ENCODE assay signal across 8 mouse cellular contexts in genomic region chr6:35538757-35539303, GRCm38 (mm10). TPM values are rescaled to one million over a fixed set of nuclear protein-coding genes. Genes with fewer than 3 reads are reported as not detected.
A peak's percentile ranks its signal among the peaks of the same experiment; 100 is the strongest.
DNase-seq lines count a peak whose midpoint lies in the region; ATAC-seq and TF ChIP-seq lines count a peak whose summit lies in the region.

No protein-coding gene starts in this region.

- H3K9ac ChIP-seq in heart, embryonic 15.5 days = peak overlapping the region; percentile 93
- H3K9ac ChIP-seq in lung, postnatal 0 days (replicated peaks; ENCODE audit: low read depth) = peak overlapping the region; percentile 98

- 5% methylated on average over 21 of the region's 21 CpGs for WGBS in cerebellum, adult 2 months
- WGBS in heart, embryonic 15.5 days = 3% methylated on average over 21 of the region's 21 CpGs
- WGBS in lung, postnatal 0 days = 2% methylated on average over 21 of the region's 21 CpGs

- no peak overlapping the region for H3K27ac ChIP-seq in cerebellum, adult 2 months (ENCODE audit: insufficient read depth, low read length)
- H3K27ac ChIP-seq in heart, embryonic 15.5 days = peak overlapping the region; percentile 82
- peak overlapping the region; percentile 86 for H3K27ac ChIP-seq in lung, postnatal 0 days (ENCODE audit: low read length)

- TF ChIP-seq EP300 in lung, postnatal 0 days (IDR thresholded peaks at IDR 0.05) = no peak

- no peaks in the 10 kb centered on the region for H3K36me3 ChIP-seq in heart, embryonic 15.5 days
- no peaks in the 10 kb centered on the region for H3K36me3 ChIP-seq in lung, postnatal 0 days (ENCODE audit: insufficient read depth, low read length)

- no peak for DNase-seq in cerebellum, adult 2 months
- no peak for DNase-seq in cerebellum, adult 18-20 months
- peak; percentile 56 to 63 for DNase-seq in spleen, postnatal 36 days (ENCODE audit: low spot score in 2 of 2)
- no peak for DNase-seq in spleen, postnatal 10 days (ENCODE audit: low spot score in 2 of 2)
- DNase-seq in lung, postnatal 0 days (ENCODE audit: low spot score) = peak; percentile 33
- no peak for DNase-seq in right cerebral cortex, postnatal 14 days
- no peak for DNase-seq in ovary, adult 18-20 months (ENCODE audit: low spot score)

- no peak for ATAC-seq in heart, embryonic 15.5 days (replicated peaks; ENCODE audit: insufficient number of reproducible peaks, insufficient read depth, low FRiP score, low read depth)
- ATAC-seq in lung, postnatal 0 days = no peak

- no peaks in the 10 kb centered on the region for H3K9me3 ChIP-seq in heart, embryonic 15.5 days (replicated peaks)
- H3K9me3 ChIP-seq in lung, postnatal 0 days (ENCODE audit: low read length) = no peaks in the 10 kb centered on the region

- no peaks in the 10 kb centered on the region for H3K27me3 ChIP-seq in cerebellum, adult 2 months (ENCODE audit: control insufficient read depth, insufficient read depth, low read length)
- no peaks in the 10 kb centered on the region for H3K27me3 ChIP-seq in heart, embryonic 15.5 days
- no peaks in the 10 kb centered on the region for H3K27me3 ChIP-seq in lung, postnatal 0 days (replicated peaks; ENCODE audit: insufficient read depth, low read length)

- no peaks in the 10 kb centered on the region for H3K4me1 ChIP-seq in cerebellum, adult 2 months (ENCODE audit: control insufficient read depth, insufficient read depth, low read length)
- peaks cover 12% of the 10 kb centered on the region; the same call in 1 of the 2 replicates for H3K4me1 ChIP-seq in heart, embryonic 15.5 days (replicated peaks)
- no peaks in the 10 kb centered on the region; the same call in 1 of the 2 replicates for H3K4me1 ChIP-seq in lung, postnatal 0 days (ENCODE audit: insufficient read depth, low read depth, low read length)

- peak overlapping the region; percentile 67 for H3K4me3 ChIP-seq in cerebellum, adult 2 months (replicated peaks; ENCODE audit: insufficient read depth, low read depth, low read length)
- H3K4me3 ChIP-seq in heart, embryonic 15.5 days = peak overlapping the region; percentile 87
- peak overlapping the region; percentile 99 for H3K4me3 ChIP-seq in lung, postnatal 0 days (ENCODE audit: low read depth, low read length)

- no peak for TF ChIP-seq CTCF in cerebellum, adult 2 months (IDR thresholded peaks at IDR 0.05; ENCODE audit: borderline replicate concordance, insufficient read depth, low read depth, low read length)
- TF ChIP-seq CTCF in lung, postnatal 0 days (IDR thresholded peaks at IDR 0.05) = no peak

- TF ChIP-seq POLR2A in cerebellum, adult 2 months (IDR thresholded peaks at IDR 0.05; ENCODE audit: borderline replicate concordance, insufficient read depth, low read length) = no peak

- peak overlapping the region; percentile 78 for H3K4me2 ChIP-seq in heart, embryonic 15.5 days
- peak overlapping the region; percentile 73 for H3K4me2 ChIP-seq in lung, postnatal 0 days (replicated peaks; ENCODE audit: low read depth, low read length)

RNA-seq across cellular contexts. Expression of gene Mtpn, which starts 0.9 kb away (rescaled TPM):
- polyA plus RNA-seq in cerebellum, adult 2 months (2012; rRNA removed) = 73.4 and 79.1 TPM in 2 replicates
- polyA plus RNA-seq in heart, embryonic 15.5 days (2015; fragmentation: Nextera tagmentation; extraction: Ambion mirVana) = 81.1 and 98.9 TPM in 2 replicates
- polyA plus RNA-seq in lung, postnatal 0 days (2015; fragmentation: Nextera tagmentation; extraction: Ambion mirVana) = 79.8 and 97.3 TPM in 2 replicates

Comparison
In these comparisons a context has a peak if more than half of its experiments do, and no peak if none do; other contexts are left out.
1. DNase-seq: peak in spleen, postnatal 36 days (2 of 2) and lung, postnatal 0 days (single experiment); none in cerebellum, adult 2 months (0 of 2), cerebellum, adult 18-20 months (0 of 2), spleen, postnatal 10 days (0 of 2), right cerebral cortex, postnatal 14 days (single experiment) and ovary, adult 18-20 months (single experiment).
2. Peak in every context shown above with its lines, with median percentiles within 50 percentile points of each other: H3K4me3 ChIP-seq.